Mouse (Mus musculus) embryonic facial prominence, embryonic 14.5 days (tissue): ENCODE data around the gene Rmnd5a. TPM values are rescaled to one million over a fixed set of nuclear protein-coding genes. Genes with fewer than 3 reads are reported as not detected.
"Not testable (repeated sequence)": the region's sequence is repeated elsewhere in the genome, so short reads cannot be mapped to it uniquely, and the experiment has no call there.

Experiments used
- ATAC-seq: fragments of 200-750 bp; cut with Nextera tagmentation; 2 replicates; pipeline ENCODE4 v1.8.0; 2017; ENCODE audit warnings: low read depth, moderate number of reproducible peaks, moderate TSS enrichment
- DNase-seq: peaks from one replicate; pipeline ENCODE4 v3.0.0-alpha.2; 2015; ENCODE audit warnings: low spot score
- H3K27ac ChIP-seq: fragments of 300-500 bp; sonication (generic); replicated peaks from 2 replicates; pipeline ENCODE4 v1.5.1; 2014; ENCODE audit warnings: low read depth, mild to moderate bottlenecking, low read length, moderate library complexity
- H3K27me3 ChIP-seq: fragments of 300-500 bp; sonication (generic); replicated peaks from 2 replicates; pipeline ENCODE4 v1.6.1; 2014; ENCODE audit warnings: low read length; ENCODE audit not compliant: control insufficient read depth, insufficient read depth
- H3K36me3 ChIP-seq: fragments of 300-500 bp; sonication (generic); 2 replicates; pipeline ENCODE4 v1.6.1; 2014; ENCODE audit warnings: low read length, mixed read lengths; ENCODE audit not compliant: control insufficient read depth, insufficient read depth
- H3K4me1 ChIP-seq: fragments of 300-500 bp; sonication (generic); 2 replicates; pipeline ENCODE4 v1.6.1; 2014; ENCODE audit warnings: antibody characterized with exemption, low read length; ENCODE audit not compliant: control insufficient read depth, insufficient read depth
- H3K4me2 ChIP-seq: fragments of 300-500 bp; sonication (generic); 2 replicates; pipeline ENCODE4 v1.6.1; 2014; ENCODE audit warnings: low read depth, mild to moderate bottlenecking, low read length, moderate library complexity, mixed read lengths
- H3K4me3 ChIP-seq: fragments of 300-500 bp; sonication (generic); 2 replicates; pipeline ENCODE4 v1.5.1; 2014; ENCODE audit warnings: low read depth, mild to moderate bottlenecking, low read length
- H3K9ac ChIP-seq: fragments of 300-500 bp; sonication (generic); 2 replicates; pipeline ENCODE4 v1.6.1; 2014; ENCODE audit warnings: low read depth, mild to moderate bottlenecking, low read length, moderate library complexity, mixed read lengths
- H3K9me3 ChIP-seq: fragments of 300-500 bp; sonication (generic); 2 replicates; pipeline ENCODE4 v1.6.1; 2016; ENCODE audit warnings: low read length; ENCODE audit not compliant: control insufficient read depth
- WGBS: fragments of 180-500 bp; shearing (Covaris S2); extraction: QIAGEN DNeasy Blood & Tissue Kit; methylation state at CpG from one replicate; pipeline ENCODE4 v1.1.7; 2014; 5-methylcytosine and 5-hydroxymethylcytosine counted together
- polyA plus RNA-seq: library from polyadenylated mRNA; unstranded; fragments of >200 nt; fragmentation: Nextera tagmentation; extraction: Ambion mirVana; gene quantifications from 2 replicates; pipeline ENCODE4 v1.2.1, GENCODE M21; 2014

The Rmnd5a gene
- polyA plus RNA-seq = 8.3 and 9.6 TPM in 2 replicates

DNA sequence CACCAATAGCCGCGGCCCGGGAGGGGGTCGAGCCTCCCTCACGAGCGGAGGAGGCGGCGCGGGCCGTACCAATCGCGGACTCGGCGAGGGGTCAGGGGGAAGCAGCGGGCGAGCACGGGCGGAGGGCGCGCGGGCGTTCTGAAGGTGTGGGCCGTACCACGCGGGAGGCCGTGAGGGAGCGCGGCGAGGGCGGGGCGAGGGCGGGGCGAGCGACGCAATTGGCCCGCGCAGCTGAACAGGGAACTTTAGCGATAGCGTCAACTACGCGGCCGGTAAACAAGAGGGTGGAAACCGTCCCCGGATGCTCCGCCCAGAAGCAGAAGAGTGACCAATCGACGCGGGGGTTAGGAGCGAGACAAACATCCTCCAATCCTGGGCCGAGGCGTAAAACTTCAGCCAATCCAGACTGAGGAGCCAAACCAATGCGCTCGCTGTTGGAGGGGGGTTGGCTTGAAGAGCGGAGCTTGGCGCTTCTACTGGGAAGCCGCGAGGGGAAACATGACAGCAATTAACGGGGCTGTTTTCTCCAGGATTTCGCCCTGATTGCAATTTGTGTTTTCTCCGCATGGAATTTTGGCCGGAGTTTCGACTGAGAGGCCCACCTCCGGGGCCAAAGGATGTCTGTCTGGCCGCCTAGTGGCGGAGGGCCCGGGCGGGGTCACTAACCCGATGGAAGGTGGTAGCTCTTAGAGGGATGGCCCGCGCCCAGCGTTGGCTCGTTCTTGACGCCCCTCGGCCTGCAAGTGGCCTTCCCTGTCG lies at the start of gene Rmnd5a:
Gene Rmnd5a (minus strand): TSS at position 146 of the 759 bp plus-strand sequence.
- ATAC-seq (peak; percentile 98), DNase-seq (peak; percentile 100)
- Histone ChIP-seq H3K27me3 (no peaks in the 10 kb centered on the region), H3K27ac (peak within 1 kb of the TSS; percentile 96), H3K9ac (peak within 1 kb of the TSS; percentile 94), H3K4me1 (peaks cover 28% of the 10 kb centered on the region), H3K36me3 (no peaks in the 10 kb centered on the region), H3K4me3 (peak within 1 kb of the TSS; percentile 92), H3K9me3 (no peaks in the 10 kb centered on the region), H3K4me2 (peak within 1 kb of the TSS; percentile 92)
- WGBS = under 1% methylated on average over 51 of the region's 75 CpGs

DNA sequence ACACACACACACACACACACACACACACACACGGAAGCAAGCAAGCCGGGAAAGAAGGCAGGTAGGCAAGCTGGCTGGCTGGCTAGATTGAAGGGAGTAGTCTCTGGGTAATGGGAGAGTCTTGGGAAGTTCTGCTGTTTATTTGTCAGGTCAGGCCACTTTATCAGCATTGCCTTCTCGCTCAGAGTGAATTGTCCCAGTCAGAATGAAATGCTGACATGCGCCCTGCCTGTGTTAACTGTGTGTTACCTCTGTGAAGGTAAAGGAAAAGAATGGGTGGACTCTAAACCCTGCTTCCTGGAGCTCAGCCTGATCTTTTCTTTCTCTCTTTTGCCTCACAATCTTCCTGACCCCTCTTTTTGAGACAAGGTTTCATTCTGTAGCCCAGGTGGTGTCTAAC lies 47.5 kb upstream of the Rmnd5a start:
- no peak for ATAC-seq
- H3K27me3 ChIP-seq = no peaks in the 10 kb centered on the region
- H3K36me3 ChIP-seq = no peaks in the 10 kb centered on the region
- peaks cover 6% of the 10 kb centered on the region; the same call in 1 of the 2 replicates for H3K4me1 ChIP-seq
- H3K9ac ChIP-seq = no peak overlapping the region
- 37% methylated on average over 3 of the region's 4 CpGs for WGBS
- DNase-seq = no peak
- H3K4me3 ChIP-seq = no peak overlapping the region
- no peaks in the 10 kb centered on the region for H3K9me3 ChIP-seq
- no peak overlapping the region for H3K4me2 ChIP-seq
- no peak overlapping the region for H3K27ac ChIP-seq

DNA sequence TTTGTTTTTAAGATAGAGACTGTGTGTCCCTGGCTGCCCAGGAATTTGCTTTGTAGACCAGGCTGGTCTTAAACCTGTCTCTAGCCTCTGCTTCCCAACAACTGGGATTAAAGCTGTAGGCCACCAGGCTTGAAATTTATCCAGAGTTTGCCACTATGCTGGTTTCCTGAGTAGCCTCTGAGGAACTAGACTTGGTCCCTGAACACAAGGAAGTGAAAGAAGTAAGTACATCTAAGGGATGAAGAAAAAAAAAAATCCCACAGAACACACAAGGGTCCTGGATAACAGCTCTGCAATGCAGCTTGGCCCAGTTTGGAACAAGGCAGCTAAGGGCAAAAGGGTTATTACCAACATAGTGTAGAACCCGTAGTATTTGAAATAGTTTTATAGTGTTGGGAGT lies 46.4 kb upstream of the Rmnd5a start:
- Histone ChIP-seq H3K4me3 (no peak overlapping the region), H3K36me3 (no peaks in the 10 kb centered on the region), H3K27me3 (no peaks in the 10 kb centered on the region), H3K4me2 (no peak overlapping the region), H3K27ac (no peak overlapping the region), H3K4me1 (no peaks in the 10 kb centered on the region), H3K9ac (no peak overlapping the region), H3K9me3 (no peaks in the 10 kb centered on the region)
- WGBS = 75% methylated on average over 1 of the region's 1 CpGs
- no peak for ATAC-seq
- no peak for DNase-seq

- H3K4me2 ChIP-seq = no peak overlapping the region
- no peaks in the 10 kb centered on the region for H3K9me3 ChIP-seq
- WGBS = 49% methylated on average over 2 of the region's 2 CpGs
- no peak overlapping the region for H3K4me3 ChIP-seq
- no peaks in the 10 kb centered on the region for H3K36me3 ChIP-seq
- H3K9ac ChIP-seq = no peak overlapping the region
- DNase-seq = no peak
- no peak overlapping the region for H3K27ac ChIP-seq
- H3K4me1 ChIP-seq = no peaks in the 10 kb centered on the region
- ATAC-seq = no peak
- no peaks in the 10 kb centered on the region for H3K27me3 ChIP-seq
Observed at GRCm38 (mm10) chr6:71486226-71486625, 45.8 kb upstream of the Rmnd5a start.

- Histone ChIP-seq H3K27me3 (no peaks in the 10 kb centered on the region), H3K4me1 (no peaks in the 10 kb centered on the region), H3K9me3 (no peaks in the 10 kb centered on the region; the same call in 1 of the 2 replicates), H3K4me3 (no peak overlapping the region), H3K27ac (no peak overlapping the region), H3K9ac (no peak overlapping the region), H3K4me2 (no peak overlapping the region), H3K36me3 (no peaks in the 10 kb centered on the region)
- 86% methylated on average over 5 of the region's 5 CpGs for WGBS
- DNase-seq (no peak), ATAC-seq (no peak)
Observed at GRCm38 (mm10) chr6:71485246-71485645, 44.8 kb upstream of the Rmnd5a start.

GRCm38 (mm10) chr6:71481136-71481535 lies 40.7 kb upstream of the Rmnd5a start:
- H3K36me3 ChIP-seq = no peaks in the 10 kb centered on the region
- no peak for DNase-seq
- no peak overlapping the region for H3K4me2 ChIP-seq
- WGBS = 48% methylated on average over 7 of the region's 7 CpGs
- H3K9me3 ChIP-seq = no peaks in the 10 kb centered on the region; the same call in 1 of the 2 replicates
- H3K4me1 ChIP-seq = no peaks in the 10 kb centered on the region
- H3K27me3 ChIP-seq = no peaks in the 10 kb centered on the region
- no peak overlapping the region for H3K27ac ChIP-seq
- ATAC-seq = no peak
- H3K4me3 ChIP-seq = no peak overlapping the region
- H3K9ac ChIP-seq = no peak overlapping the region

DNA sequence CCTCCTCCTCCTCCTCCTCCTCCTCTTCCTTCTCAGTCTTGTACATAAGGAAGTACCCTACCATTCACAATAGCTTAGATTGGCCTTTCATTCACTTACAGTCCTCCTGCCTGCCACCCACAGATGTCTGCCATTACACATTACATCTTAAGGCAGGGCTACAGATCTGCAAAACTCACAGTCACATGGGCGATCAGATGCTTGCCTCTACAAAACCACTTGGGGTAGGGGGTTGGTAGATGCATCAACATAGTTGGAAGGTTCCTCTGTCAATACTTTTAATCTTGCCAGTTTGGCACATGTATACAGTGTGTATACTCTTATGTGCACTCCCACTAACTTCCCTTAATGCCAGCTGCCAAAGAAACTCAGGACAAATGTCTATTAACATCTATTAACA lies 39.7 kb upstream of the Rmnd5a start:
- WGBS = 72% methylated on average over 1 of the region's 1 CpGs
- no peak for DNase-seq
- Histone ChIP-seq H3K4me1 (no peaks in the 10 kb centered on the region), H3K27ac (no peak overlapping the region), H3K4me2 (no peak overlapping the region), H3K9me3 (no peaks in the 10 kb centered on the region; the same call in 1 of the 2 replicates), H3K4me3 (no peak overlapping the region), H3K36me3 (no peaks in the 10 kb centered on the region), H3K9ac (no peak overlapping the region), H3K27me3 (no peaks in the 10 kb centered on the region)
- no peak for ATAC-seq

DNA sequence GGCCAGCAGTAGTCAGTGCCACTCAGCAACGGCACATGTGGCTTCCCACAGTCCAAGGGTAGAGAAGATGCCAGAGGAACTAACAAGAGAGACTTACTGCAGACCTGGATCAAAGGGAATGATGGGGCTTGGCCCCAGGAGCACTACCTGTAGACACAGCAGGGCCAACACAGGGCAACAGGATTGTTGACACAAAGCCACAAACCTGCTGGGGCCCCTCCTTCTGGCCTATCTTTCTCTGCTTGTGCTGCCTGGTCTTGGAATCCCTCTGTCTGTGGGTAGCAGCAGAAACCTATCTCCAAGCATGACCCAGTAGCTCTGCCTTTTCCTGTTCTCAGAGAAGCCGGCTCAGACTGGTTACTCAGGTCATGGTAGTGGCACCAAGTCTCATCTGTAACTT lies 39.2 kb upstream of the Rmnd5a start:
- H3K27me3 ChIP-seq, H3K36me3 ChIP-seq, H3K4me2 ChIP-seq, H3K9ac ChIP-seq, H3K27ac ChIP-seq, ATAC-seq, H3K4me1 ChIP-seq, H3K9me3 ChIP-seq, DNase-seq, H3K4me3 ChIP-seq: not testable (repeated sequence)
- 88% methylated on average over 2 of the region's 2 CpGs for whole genome bisulfite sequencing
